Mouse (Mus musculus) ES-E14 (cell line): ENCODE measurements around the gene Stk16. TPM values are rescaled to one million over a fixed set of nuclear protein-coding genes. Genes with fewer than 3 reads are reported as not detected.

Source experiments
- DNase-seq: peaks from one replicate; pipeline ENCODE4 v3.0.0-alpha.2; 2013; ENCODE audit warnings: low read depth, low spot score
- H3K27ac ChIP-seq: 2 replicates; pipeline ENCODE4 v1.5.1; 2012; ENCODE audit warnings: low read depth, mild to moderate bottlenecking, low read length, moderate library complexity, mixed read lengths; ENCODE audit not compliant: poor library complexity, insufficient read depth, severe bottlenecking
- H3K36me3 ChIP-seq: 2 replicates; pipeline ENCODE4 v1.6.1; 2012; ENCODE audit warnings: mild to moderate bottlenecking, low read length, moderate library complexity, mixed read lengths; ENCODE audit not compliant: control insufficient read depth, poor library complexity, insufficient read depth, severe bottlenecking
- H3K4me1 ChIP-seq, 2 experiments: fragments of 150-350 bp in 1 of 2; sonication (generic) in 1 of 2; 2 replicates each; pipeline ENCODE4 v1.6.1; 2012; ENCODE audit warnings: low read length in 2 of 2, mild to moderate bottlenecking in 1 of 2, mixed read lengths in 1 of 2; ENCODE audit not compliant: control insufficient read depth in 2 of 2, insufficient read depth in 2 of 2, poor library complexity in 1 of 2
- H3K4me3 ChIP-seq, 2 experiments: fragments of 150-350 bp in 1 of 2; sonication (generic) in 1 of 2; 2 replicates each; pipeline ENCODE4 v1.5.1; 2012; ENCODE audit warnings: low read length in 2 of 2, low read depth in 1 of 2, mild to moderate bottlenecking in 1 of 2, mixed read lengths in 1 of 2; ENCODE audit not compliant: insufficient read depth in 1 of 2, poor library complexity in 1 of 2, severe bottlenecking in 1 of 2
- H3K9ac ChIP-seq: 2 replicates; pipeline ENCODE4 v1.6.1; 2012; ENCODE audit warnings: low read depth, mild to moderate bottlenecking, low read length, mixed read lengths; ENCODE audit not compliant: poor library complexity, insufficient read depth, severe bottlenecking
- H3K9me3 ChIP-seq: fragments of 150-350 bp; sonication (generic); 2 replicates; pipeline ENCODE4 v1.6.1; 2012; ENCODE audit warnings: low read depth, mild to moderate bottlenecking, low read length; ENCODE audit not compliant: control insufficient read depth, insufficient read depth
- CHD2 ChIP-seq: IDR thresholded peaks from 2 replicates; pipeline ENCODE4 v1.6.1; 2014; ENCODE audit warnings: mild to moderate bottlenecking, low read depth, low read length, inconsistent platforms
- HCFC1 ChIP-seq: IDR thresholded peaks from 2 replicates; pipeline ENCODE4 v1.6.1; 2012; ENCODE audit warnings: low read length, inconsistent platforms, borderline replicate concordance; ENCODE audit not compliant: insufficient read depth
- MAFK ChIP-seq: IDR thresholded peaks from 2 replicates; pipeline ENCODE4 v1.6.1; 2014; ENCODE audit warnings: mild to moderate bottlenecking, low read depth, low read length, inconsistent platforms; ENCODE audit not compliant: insufficient read depth
- ZC3H11A ChIP-seq: IDR thresholded peaks from 2 replicates; pipeline ENCODE4 v1.6.1; 2012; ENCODE audit warnings: low read depth, mild to moderate bottlenecking, inconsistent platforms, low read length, borderline replicate concordance
- ZNF384 ChIP-seq: IDR thresholded peaks from 2 replicates; pipeline ENCODE4 v1.6.1; 2012; ENCODE audit warnings: low read depth, low read length, inconsistent platforms
- in situ Hi-C, 2 experiments: fragments of 600-800 bp; cut with MboI; formaldehyde crosslinking; loops; one replicate each; pipeline ENCODE4 v1.15.1; 2025; ENCODE audit warnings: low sequenced_read_pairs in 2 of 2, inconsistent platforms in 1 of 2; ENCODE audit not compliant: unreplicated experiment in 2 of 2
- total RNA-seq: library from RNA; depleted of rRNA; stranded (reverse); fragments of 300-350 nt; gene quantifications from 2 replicates; pipeline ENCODE4 v1.2.3, GENCODE M21; 2012

Stk16 gene
- total RNA-seq, 1 experiment: 63.6 TPM

- Histone ChIP-seq H3K27ac (no peak overlapping the region), H3K9me3 (no peaks in the 10 kb centered on the region), H3K36me3 (no peaks in the 10 kb centered on the region), H3K9ac (no peak overlapping the region), H3K4me3 (no peak overlapping the region), H3K4me1 (peaks cover 4 to 38% of the 10 kb centered on the region in 2 experiments; a peak in 3 of 4 replicates)
- no peak for DNase-seq
- in situ Hi-C loops: no loop called here
- TF ChIP-seq HCFC1 (no peak), ZNF384 (no peak; the same call in 1 of the 2 replicates), MAFK (no peak), ZC3H11A (no peak), CHD2 (no peak)
Measured at GRCm38 (mm10) chr1:75250498-75250897, 39.9 kb downstream of the Stk16 start.

- in situ Hi-C loops: no loop called here
- DNase-seq: peak; percentile 63
- TF ChIP-seq HCFC1 (peak; percentile 35; the same call in 1 of the 2 replicates), CHD2 (no peak)
- Histone ChIP-seq H3K27ac (no peak overlapping the region), H3K9me3 (no peaks in the 10 kb centered on the region), H3K36me3 (no peaks in the 10 kb centered on the region), H3K4me3 (peak overlapping the region; percentile 49 to 62; a peak in 3 of 4 replicates), H3K4me1 (peaks cover 4 to 38% of the 10 kb centered on the region in 2 experiments; a peak in 3 of 4 replicates), H3K9ac (peak overlapping the region; percentile 39; the same call in 1 of the 2 replicates)
Measured at GRCm38 (mm10) chr1:75251112-75251970, 40.7 kb downstream of the Stk16 start.

- Histone ChIP-seq H3K4me3 (no peak overlapping the region), H3K27ac (no peak overlapping the region), H3K36me3 (no peaks in the 10 kb centered on the region), H3K4me1 (peaks cover 4 to 31% of the 10 kb centered on the region in 2 experiments; a peak in 3 of 4 replicates), H3K9me3 (no peaks in the 10 kb centered on the region), H3K9ac (no peak overlapping the region)
- TF ChIP-seq ZNF384 (no peak), MAFK (no peak), HCFC1 (no peak), CHD2 (no peak), ZC3H11A (no peak)
- DNase-seq: no peak
- in situ Hi-C loops: no loop called here
Measured at GRCm38 (mm10) chr1:75252308-75252707, 41.7 kb downstream of the Stk16 start.

- Histone ChIP-seq H3K36me3 (no peaks in the 10 kb centered on the region), H3K9me3 (no peaks in the 10 kb centered on the region), H3K4me1 (peaks cover 4 to 25% of the 10 kb centered on the region in 2 experiments; a peak in 2 of 4 replicates), H3K9ac (no peak overlapping the region), H3K27ac (no peak overlapping the region), H3K4me3 (peak overlapping the region; percentile 21 to 23; a peak in 3 of 4 replicates)
- DNase-seq: no peak
- in situ Hi-C loops: no loop called here
- no peak for TF ChIP-seq HCFC1
- no peak for TF ChIP-seq CHD2
- TF ChIP-seq ZC3H11A: no peak
- no peak for TF ChIP-seq ZNF384
- TF ChIP-seq MAFK: no peak
Measured at GRCm38 (mm10) chr1:75253029-75253428, 42.4 kb downstream of the Stk16 start.
